ENCODE assay signal across 9 mouse cellular contexts in the genomic region with DNA sequence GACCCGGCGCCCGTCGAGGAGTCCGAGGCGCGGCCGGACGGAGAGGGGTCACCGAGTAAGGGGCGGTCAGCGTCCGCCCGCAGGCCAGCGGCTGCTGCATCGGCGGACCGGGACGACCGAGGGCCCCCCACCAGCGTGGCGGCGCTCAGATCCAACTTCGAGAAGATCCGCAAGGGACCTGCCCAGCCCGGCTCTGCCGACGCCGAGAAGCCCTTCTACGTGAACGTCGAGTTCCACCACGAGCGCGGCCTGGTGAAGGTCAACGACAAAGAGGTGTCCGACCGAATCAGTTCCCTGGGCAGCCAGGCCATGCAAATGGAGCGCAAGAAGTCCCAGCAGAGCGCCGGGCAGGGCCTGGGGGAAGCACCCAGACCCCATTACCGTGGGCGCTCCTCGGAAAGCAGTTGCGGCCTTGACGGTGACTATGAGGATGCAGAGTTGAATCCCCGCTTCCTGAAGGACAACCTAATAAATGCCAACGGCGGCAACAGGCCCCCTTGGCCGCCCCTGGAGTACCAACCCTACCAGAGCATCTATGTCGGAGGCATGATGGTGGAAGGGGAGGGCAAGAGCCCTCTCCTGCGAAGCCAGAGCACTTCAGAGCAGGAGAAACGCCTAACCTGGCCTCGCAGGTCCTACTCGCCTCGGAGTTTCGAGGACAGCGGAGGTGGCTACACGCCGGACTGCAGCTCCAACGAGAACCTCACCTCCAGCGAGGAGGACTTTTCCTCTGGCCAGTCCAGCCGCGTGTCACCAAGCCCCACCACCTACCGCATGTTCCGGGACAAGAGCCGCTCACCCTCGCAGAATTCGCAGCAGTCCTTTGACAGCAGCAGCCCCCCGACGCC. TPM values are rescaled to one million over a fixed set of nuclear protein-coding genes. Genes with fewer than 3 reads are reported as not detected.
DNase-seq lines count a peak whose midpoint lies in the region; ATAC-seq and TF ChIP-seq lines count a peak whose summit lies in the region.
"Had no signal": no experiment of that assay in that cellular context is flagged by ENCODE, and none has a peak within 500 bp of the region (broad histone marks: within the 10 kb centered on the region; RNA-seq: fewer than 3 reads in every experiment).

No protein-coding gene starts in this region.

- H3K9me3 ChIP-seq in heart, embryonic 16.5 days (replicated peaks; ENCODE audit: control insufficient read depth, low read length) = no peaks in the 10 kb centered on the region
- no peaks in the 10 kb centered on the region for H3K9me3 ChIP-seq in midbrain, embryonic 16.5 days (replicated peaks; ENCODE audit: control insufficient read depth, low read length, poor library complexity, severe bottlenecking)

- TF ChIP-seq CTCF in testis, adult 2 months (IDR thresholded peaks at IDR 0.05; ENCODE audit: control insufficient read depth, insufficient read depth, insufficient replicate concordance, low read depth, low read length) = no peak

- no peak for TF ChIP-seq POLR2A in testis, adult 2 months (IDR thresholded peaks at IDR 0.05; ENCODE audit: control insufficient read depth, low read depth, low read length)

- no peaks in the 10 kb centered on the region for H3K36me3 ChIP-seq in testis, adult 2 months (ENCODE audit: control insufficient read depth, insufficient read depth, low read length)
- H3K36me3 ChIP-seq in heart, embryonic 16.5 days (ENCODE audit: control insufficient read depth, insufficient read depth) = no peaks in the 10 kb centered on the region
- no peaks in the 10 kb centered on the region for H3K36me3 ChIP-seq in midbrain, embryonic 16.5 days (ENCODE audit: control insufficient read depth, insufficient read depth, low read length)

- DNase-seq in testis, postnatal 14 days (ENCODE audit: low spot score) = no peak
- peak; percentile 51 to 56 for DNase-seq in cerebellum, postnatal 25 days
- DNase-seq in kidney, postnatal 25 days = peak; percentile 41 to 72
- DNase-seq in adipocyte (ENCODE audit: low spot score) = no peak

- WGBS in heart, embryonic 16.5 days = 4% methylated on average over 69 of the region's 71 CpGs
- WGBS in midbrain, embryonic 16.5 days = 1% methylated on average over 61 of the region's 71 CpGs

- H3K27ac ChIP-seq in testis, adult 2 months (ENCODE audit: control insufficient read depth, insufficient read depth, low read depth, low read length) = no peak overlapping the region
- H3K27ac ChIP-seq in heart, embryonic 16.5 days (ENCODE audit: low read length) = no peak overlapping the region
- H3K27ac ChIP-seq in midbrain, embryonic 16.5 days (ENCODE audit: low read length) = peak overlapping the region; percentile 93

- H3K9ac ChIP-seq in heart, embryonic 16.5 days (ENCODE audit: low read length) = peak overlapping the region; percentile 83
- peak overlapping the region; percentile 96 for H3K9ac ChIP-seq in midbrain, embryonic 16.5 days (ENCODE audit: low read depth, low read length)

- H3K4me3 ChIP-seq in testis, adult 2 months (ENCODE audit: control insufficient read depth, low read depth, low read length) = peak overlapping the region; percentile 90
- H3K4me3 ChIP-seq in heart, embryonic 16.5 days (ENCODE audit: low read length) = peak overlapping the region; percentile 77
- peak overlapping the region; percentile 85 for H3K4me3 ChIP-seq in midbrain, embryonic 16.5 days (ENCODE audit: low read depth, low read length)

- no peaks in the 10 kb centered on the region for H3K27me3 ChIP-seq in testis, adult 2 months (ENCODE audit: control insufficient read depth, insufficient read depth, low read length)
- peaks cover 18% of the 10 kb centered on the region for H3K27me3 ChIP-seq in heart, embryonic 16.5 days (ENCODE audit: control insufficient read depth, insufficient read depth, low read length)
- H3K27me3 ChIP-seq in midbrain, embryonic 16.5 days (ENCODE audit: control insufficient read depth, insufficient read depth, low read depth, low read length) = no peaks in the 10 kb centered on the region

- peak overlapping the region; percentile 77 for H3K4me2 ChIP-seq in heart, embryonic 16.5 days (ENCODE audit: low read depth, low read length)
- H3K4me2 ChIP-seq in midbrain, embryonic 16.5 days (ENCODE audit: low read length) = peak overlapping the region; percentile 94

- no peak for ATAC-seq in heart, embryonic 16.5 days (replicated peaks; ENCODE audit: extremely low read depth, insufficient read depth, low FRiP score)
- no peak for ATAC-seq in midbrain, embryonic 16.5 days
- ATAC-seq in megakaryocyte progenitor cell, adult 5-6 weeks (replicated peaks; ENCODE audit: poor library complexity) = no peak

- H3K4me1 ChIP-seq in testis, adult 2 months (ENCODE audit: control insufficient read depth, insufficient read depth, low read length) = peaks cover 29% of the 10 kb centered on the region
- H3K4me1 ChIP-seq in heart, embryonic 16.5 days (ENCODE audit: control insufficient read depth, insufficient read depth, low read length) = peaks cover 37% of the 10 kb centered on the region
- peaks cover 54% of the 10 kb centered on the region for H3K4me1 ChIP-seq in midbrain, embryonic 16.5 days (ENCODE audit: control insufficient read depth, insufficient read depth, low read length)

RNA-seq across cellular contexts. Expression of a gene that starts 1.2 kb away (rescaled TPM):
- polyA plus RNA-seq in testis, adult 2 months (2012; rRNA removed) = 11.7 and 15.0 TPM in 2 replicates
- polyA plus RNA-seq in heart, embryonic 16.5 days (2015; fragmentation: Nextera tagmentation; extraction: Ambion mirVana) = 9.8 and 10.6 TPM in 2 replicates
- polyA plus RNA-seq in midbrain, embryonic 16.5 days (2015; fragmentation: Nextera tagmentation; extraction: Ambion mirVana) = 12.4 and 13.8 TPM in 2 replicates
- total RNA-seq in megakaryocyte progenitor cell, adult 5-6 weeks (2015) = 18.1 and 18.6 TPM in 2 replicates
- 23.0 and 28.2 TPM in 2 replicates for total RNA-seq in megakaryocyte progenitor cell, adult 5-6 weeks (2017)

RNA-seq across cellular contexts. Expression of a gene that starts 24.7 kb away (rescaled TPM):
- polyA plus RNA-seq in testis, adult 2 months (2012; rRNA removed) = 29.3 and 35.3 TPM in 2 replicates
- 1.7 and 3.1 TPM in 2 replicates for polyA plus RNA-seq in heart, embryonic 16.5 days (2015; fragmentation: Nextera tagmentation; extraction: Ambion mirVana)
- 22.7 and 23.9 TPM in 2 replicates for polyA plus RNA-seq in midbrain, embryonic 16.5 days (2015; fragmentation: Nextera tagmentation; extraction: Ambion mirVana)
- 0.61 and 0.84 TPM in 2 replicates for total RNA-seq in megakaryocyte progenitor cell, adult 5-6 weeks (2015)
- 0.67 TPM in 1 of 2 replicates, not detected in the other for total RNA-seq in megakaryocyte progenitor cell, adult 5-6 weeks (2017)

RNA-seq across cellular contexts. Expression of a gene that starts 29.2 kb away (rescaled TPM):
- 43.2 and 43.4 TPM in 2 replicates for polyA plus RNA-seq in testis, adult 2 months (2012; rRNA removed)
- polyA plus RNA-seq in heart, embryonic 16.5 days (2015; fragmentation: Nextera tagmentation; extraction: Ambion mirVana) = 0.37 and 0.60 TPM in 2 replicates
- 0.55 and 0.62 TPM in 2 replicates for polyA plus RNA-seq in midbrain, embryonic 16.5 days (2015; fragmentation: Nextera tagmentation; extraction: Ambion mirVana)
- total RNA-seq in megakaryocyte progenitor cell, adult 5-6 weeks (2015) = not detected in 2 replicates
- 0.96 TPM in 1 of 2 replicates, not detected in the other for total RNA-seq in megakaryocyte progenitor cell, adult 5-6 weeks (2017)
- total RNA-seq: heart, adult 18-20 months had no signal

Comparison
In these comparisons a context has a peak if more than half of its experiments do, and no peak if none do; other contexts are left out.
1. DNase-seq: peak in cerebellum, postnatal 25 days (2 of 2) and kidney, postnatal 25 days (2 of 2); none in testis, postnatal 14 days (single experiment) and adipocyte (single experiment).
2. RNA of a gene that starts 29.2 kb away (polyA plus RNA-seq): 43.2 to 43.4 TPM in testis, adult 2 months; 0.55 to 0.62 TPM in midbrain, embryonic 16.5 days and 0.37 to 0.60 TPM in heart, embryonic 16.5 days; every median in the first group is over 10 times any median in the second.
3. Peak in every context shown above with its lines, with median percentiles within 50 percentile points of each other: H3K4me3 ChIP-seq.